Mouse (Mus musculus) olfactory bulb, adult 2 months (tissue): ENCODE measurements around the gene Rtp4.

ENCODE experiments used
- CTCF ChIP-seq: fragments of 200-500 bp; IDR thresholded peaks from 2 replicates; pipeline ENCODE4 v1.5.1; 2012; ENCODE audit warnings: low read depth, mild to moderate bottlenecking, low read length, moderate library complexity; ENCODE audit not compliant: insufficient read depth
- POLR2A ChIP-seq: fragments of 200-500 bp; IDR thresholded peaks from 2 replicates; pipeline ENCODE4 v1.6.1; 2012; ENCODE audit warnings: mild to moderate bottlenecking, low read depth, low read length, moderate library complexity; ENCODE audit not compliant: insufficient read depth

DNA sequence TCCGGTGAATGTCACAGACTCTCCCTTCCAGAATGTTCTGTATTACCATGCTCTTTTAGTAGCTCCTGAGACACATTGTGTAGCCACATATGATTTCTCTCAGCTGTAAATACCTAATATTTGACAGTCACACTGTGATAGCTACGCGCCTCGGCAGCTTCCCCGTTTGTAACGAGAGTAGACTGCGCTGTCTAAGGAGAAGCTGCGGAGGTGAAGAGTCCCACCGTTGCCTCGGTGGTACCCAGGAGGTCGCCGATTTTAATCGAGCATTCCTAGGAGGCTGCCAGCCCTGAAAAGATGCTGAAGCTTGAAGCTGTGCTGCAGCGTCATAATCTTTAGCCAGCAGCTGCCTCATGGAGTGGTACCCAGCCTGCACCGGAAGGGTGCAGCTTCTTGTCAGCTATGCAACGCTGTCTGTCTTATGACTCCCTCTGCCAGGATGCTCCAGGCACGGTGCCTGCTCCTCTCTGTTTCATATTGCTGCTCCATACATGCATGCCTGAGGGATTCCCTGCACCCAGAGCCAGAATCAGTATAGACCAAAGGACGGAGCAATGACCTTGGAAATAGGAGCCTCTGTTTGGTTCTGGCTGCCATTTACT, 31.0 kb downstream of the Rtp4 start:
- TF ChIP-seq CTCF (no peak), POLR2A (no peak)
